Mouse (Mus musculus) hindbrain, postnatal 0 days (tissue): ENCODE results near the gene Nck2. TPM values are rescaled to one million over a fixed set of nuclear protein-coding genes. Genes with fewer than 3 reads are reported as not detected.

Experiments used
- ATAC-seq: fragments of 200-750 bp; cut with Nextera tagmentation; 2 replicates; pipeline ENCODE4 v1.8.0; 2017; ENCODE audit warnings: mild to moderate bottlenecking, moderate TSS enrichment, moderate library complexity
- DNase-seq: peaks from one replicate; pipeline ENCODE4 v3.0.0-alpha.2; 2015; ENCODE audit warnings: low spot score
- H3K27ac ChIP-seq: fragments of 300-500 bp; sonication (generic); 2 replicates; pipeline ENCODE4 v1.5.1; 2014; ENCODE audit warnings: mild to moderate bottlenecking
- H3K27me3 ChIP-seq: fragments of 300-500 bp; sonication (generic); 2 replicates; pipeline ENCODE4 v1.6.1; 2014; ENCODE audit warnings: low read length, mixed read lengths; ENCODE audit not compliant: insufficient read depth
- H3K36me3 ChIP-seq: fragments of 300-500 bp; sonication (generic); 2 replicates; pipeline ENCODE4 v1.6.1; 2014; ENCODE audit warnings: low read length, mixed read lengths; ENCODE audit not compliant: insufficient read depth
- H3K4me1 ChIP-seq: fragments of 300-500 bp; sonication (generic); 2 replicates; pipeline ENCODE4 v1.6.1; 2014; ENCODE audit warnings: antibody characterized with exemption, low read length, mixed read lengths; ENCODE audit not compliant: insufficient read depth
- H3K4me2 ChIP-seq: fragments of 300-500 bp; sonication (generic); 2 replicates; pipeline ENCODE4 v1.6.1; 2014; ENCODE audit warnings: low read depth, mild to moderate bottlenecking, low read length, moderate library complexity, mixed read lengths
- H3K4me3 ChIP-seq: fragments of 300-500 bp; sonication (generic); 2 replicates; pipeline ENCODE4 v1.5.1; 2014; ENCODE audit warnings: low read length
- H3K9ac ChIP-seq: fragments of 300-500 bp; sonication (generic); replicated peaks from 2 replicates; pipeline ENCODE4 v1.6.1; 2014; ENCODE audit warnings: mild to moderate bottlenecking, low read length, moderate library complexity, mixed read lengths
- H3K9me3 ChIP-seq: fragments of 300-500 bp; sonication (generic); 2 replicates; pipeline ENCODE4 v1.6.1; 2016; ENCODE audit warnings: low read length, mixed read lengths
- CTCF ChIP-seq: IDR thresholded peaks from 2 replicates; pipeline ENCODE4 v1.5.1; 2016; ENCODE audit warnings: antibody characterized with exemption, control low read depth, low read depth
- WGBS: fragments of 180-500 bp; shearing (Covaris S2); extraction: QIAGEN DNeasy Blood & Tissue Kit; methylation state at CpG from one replicate; pipeline ENCODE4 v1.1.7; 2014; 5-methylcytosine and 5-hydroxymethylcytosine counted together
- polyA plus RNA-seq: library from polyadenylated mRNA; unstranded; fragments of >200 nt; fragmentation: Nextera tagmentation; extraction: Ambion mirVana; gene quantifications from 2 replicates; pipeline ENCODE4 v1.2.1, GENCODE M21; 2015
- total RNA-seq: library from RNA; depleted of rRNA; stranded (reverse); fragments of >200 nt; gene quantifications from 2 replicates; pipeline ENCODE4 v1.2.3, GENCODE M21; 2014

Gene Nck2
- total and polyA plus RNA-seq, 2 experiments from 2014 or later = 32.2 to 65.1 TPM

DNA sequence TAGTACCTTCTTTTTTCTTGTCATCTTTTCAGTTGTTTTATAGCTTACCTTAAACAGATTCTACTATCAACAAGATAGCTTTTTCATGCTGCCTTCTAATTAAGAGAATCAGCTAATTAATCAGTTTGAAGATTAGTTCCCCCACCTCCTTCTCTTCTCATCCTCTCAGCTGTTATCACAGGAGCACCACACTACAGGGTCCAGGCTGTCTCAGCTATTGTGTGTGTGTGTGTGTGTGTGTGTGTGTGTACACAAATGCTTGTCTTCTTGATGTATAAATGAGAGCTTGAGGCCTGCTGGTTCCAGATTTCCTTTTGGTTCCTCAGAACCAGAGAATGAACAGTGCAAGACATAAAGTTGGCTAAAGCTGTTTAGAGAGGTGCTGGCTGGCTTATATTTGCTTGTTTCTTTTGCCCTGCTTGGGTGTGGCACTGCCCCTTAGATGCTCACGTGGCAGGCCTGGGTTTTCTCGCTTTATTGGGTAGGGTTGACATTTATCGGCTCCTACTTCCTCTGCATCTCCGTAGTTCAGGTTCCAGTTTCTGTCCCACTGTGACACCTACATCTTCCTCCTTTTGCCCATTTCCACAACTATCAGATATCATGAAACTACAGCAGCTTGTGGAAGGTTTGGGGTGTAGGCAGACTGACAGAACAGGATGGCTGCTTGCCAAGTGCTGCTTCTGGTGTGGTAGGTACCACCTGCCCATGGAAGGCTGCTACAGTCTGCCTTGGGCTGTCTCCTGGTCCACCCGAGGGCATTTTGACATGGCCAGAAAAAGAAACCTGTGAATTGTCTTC lies 29.6 kb downstream of the Nck2 start:
- no peaks in the 10 kb centered on the region for H3K9me3 ChIP-seq
- peaks cover 14% of the 10 kb centered on the region for H3K4me1 ChIP-seq
- H3K27me3 ChIP-seq = no peaks in the 10 kb centered on the region
- no peak overlapping the region for H3K4me2 ChIP-seq
- H3K36me3 ChIP-seq = no peaks in the 10 kb centered on the region
- no peak overlapping the region for H3K4me3 ChIP-seq
- H3K9ac ChIP-seq = no peak overlapping the region
- H3K27ac ChIP-seq = peak overlapping the region; percentile 48; the same call in 1 of the 2 replicates
- no peak for TF ChIP-seq CTCF
- 75% methylated on average over 5 of the region's 5 CpGs for WGBS
- DNase-seq (peak; percentile 60), ATAC-seq (peak; percentile 46; the same call in 1 of the 2 replicates)

DNA sequence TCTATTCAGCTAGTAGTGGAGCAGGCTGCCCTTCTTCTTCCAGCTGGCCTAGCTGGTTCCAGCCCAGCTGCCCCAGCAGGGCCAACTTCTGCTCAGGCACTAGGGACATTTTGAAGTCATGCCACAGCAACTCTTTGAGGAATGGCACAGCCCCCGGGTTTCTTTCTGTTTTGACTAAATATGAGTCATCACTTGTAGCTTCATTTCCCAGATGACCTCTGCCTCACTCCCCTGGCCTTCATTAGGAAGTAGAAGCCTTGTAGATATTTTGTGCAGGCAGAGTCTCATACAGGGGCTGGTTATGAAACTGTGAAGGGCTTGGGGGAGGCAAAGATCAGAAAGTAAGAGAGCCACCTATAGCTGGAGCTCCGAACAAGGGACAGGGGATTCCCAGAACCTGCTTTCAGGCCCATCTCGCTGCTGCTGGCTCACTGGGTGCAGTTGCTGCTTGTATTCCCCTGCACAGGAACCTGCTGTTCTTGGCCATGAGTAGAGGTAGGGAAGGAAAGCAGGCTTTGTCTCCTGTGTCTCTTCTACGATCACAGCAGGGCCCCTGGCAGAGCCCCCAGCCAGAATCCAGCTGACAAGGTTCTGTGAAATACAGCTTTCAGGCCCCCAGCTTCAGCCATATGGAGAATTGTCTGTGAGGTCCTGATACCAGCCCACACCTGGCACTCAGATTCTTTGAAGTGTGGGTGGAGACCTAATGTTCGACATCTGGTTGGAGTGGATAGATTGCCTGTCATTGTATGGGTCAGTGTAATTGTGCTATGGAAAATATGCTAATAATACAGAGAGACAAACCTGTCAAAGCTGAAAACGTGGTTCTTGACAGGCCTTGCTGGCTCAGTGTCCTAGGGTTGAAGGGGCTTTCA lies 30.4 kb downstream of the Nck2 start:
- no peak for TF ChIP-seq CTCF
- Histone ChIP-seq H3K27ac (peak overlapping the region; percentile 48), H3K36me3 (no peaks in the 10 kb centered on the region), H3K4me2 (no peak overlapping the region), H3K4me1 (peaks cover 14% of the 10 kb centered on the region), H3K9ac (no peak overlapping the region), H3K4me3 (no peak overlapping the region), H3K27me3 (no peaks in the 10 kb centered on the region), H3K9me3 (no peaks in the 10 kb centered on the region)
- peak; percentile 67 for ATAC-seq
- WGBS = 43% methylated on average over 6 of the region's 6 CpGs
- DNase-seq = peak; percentile 33

DNA sequence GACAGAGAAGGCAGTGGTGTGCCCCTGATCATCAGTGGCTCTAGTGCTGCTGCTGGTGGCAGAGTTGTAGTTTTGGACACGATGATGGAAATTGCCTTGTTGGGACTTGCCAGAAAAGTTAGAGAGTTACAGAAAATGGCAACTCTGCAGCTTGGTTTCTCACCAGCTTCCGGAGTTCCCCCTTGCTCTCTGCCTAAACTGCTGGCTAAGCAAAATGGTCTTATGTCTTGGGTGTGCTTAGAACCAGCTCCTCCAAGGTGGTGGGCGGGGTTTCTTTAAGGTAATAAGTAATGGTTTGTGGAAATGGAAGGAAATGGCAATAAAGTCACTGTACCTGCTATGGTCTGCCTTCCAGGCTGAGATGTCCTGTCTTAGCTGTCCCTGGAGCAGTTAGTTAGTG lies 33.6 kb downstream of the Nck2 start:
- Histone ChIP-seq H3K36me3 (no peaks in the 10 kb centered on the region), H3K4me2 (no peak overlapping the region), H3K27me3 (no peaks in the 10 kb centered on the region), H3K27ac (no peak overlapping the region), H3K4me3 (no peak overlapping the region), H3K4me1 (peaks cover 14% of the 10 kb centered on the region), H3K9ac (no peak overlapping the region), H3K9me3 (no peaks in the 10 kb centered on the region)
- 92% methylated on average over 3 of the region's 3 CpGs for WGBS
- ATAC-seq (no peak), DNase-seq (no peak)
- no peak for TF ChIP-seq CTCF

DNA sequence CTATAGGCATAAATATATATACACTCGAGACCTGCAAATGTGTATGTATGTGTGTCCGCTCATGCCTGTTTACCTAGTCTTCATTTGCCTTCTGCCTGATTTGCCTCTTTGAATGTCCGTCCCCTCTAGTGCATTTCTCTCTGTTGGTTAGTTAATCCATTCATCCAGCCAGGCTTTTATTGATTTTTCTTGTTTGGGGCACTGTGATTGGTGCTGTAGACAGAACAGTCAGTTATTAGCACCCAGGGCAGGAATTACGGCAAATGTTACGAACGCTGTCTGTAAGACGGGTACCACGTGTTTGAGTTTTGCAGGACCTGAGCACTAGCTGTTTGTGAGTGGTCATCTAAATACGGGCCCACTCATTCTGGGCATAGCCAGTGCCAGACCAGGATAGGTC lies 40.8 kb downstream of the Nck2 start:
- Histone ChIP-seq H3K36me3 (no peaks in the 10 kb centered on the region), H3K4me1 (no peaks in the 10 kb centered on the region), H3K27ac (no peak overlapping the region), H3K27me3 (no peaks in the 10 kb centered on the region), H3K9ac (no peak overlapping the region), H3K4me2 (no peak overlapping the region), H3K9me3 (no peaks in the 10 kb centered on the region), H3K4me3 (no peak overlapping the region)
- no peak for TF ChIP-seq CTCF
- ATAC-seq (no peak), DNase-seq (no peak)
- WGBS = 78% methylated on average over 9 of the region's 9 CpGs

DNA sequence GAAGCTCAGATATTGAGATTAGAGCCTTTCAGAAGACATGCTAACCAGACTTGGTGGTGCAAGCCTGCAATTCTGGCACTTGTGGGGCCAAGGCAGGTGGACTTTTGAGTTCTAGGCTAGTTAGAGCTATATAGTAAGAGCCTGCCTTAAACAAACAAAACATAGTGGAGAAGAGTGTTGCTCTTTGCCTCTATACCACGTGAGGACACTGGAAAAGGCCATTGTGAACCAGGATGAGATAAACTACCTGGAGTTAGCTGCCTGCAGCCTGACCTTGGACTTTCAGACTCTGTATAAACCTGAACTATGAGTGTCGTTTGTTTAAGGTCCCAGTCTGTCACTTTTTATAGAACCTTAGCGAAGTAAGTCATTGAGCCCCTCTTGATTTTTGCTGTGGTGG lies 42.1 kb downstream of the Nck2 start:
- 81% methylated on average over 3 of the region's 3 CpGs for WGBS

DNA sequence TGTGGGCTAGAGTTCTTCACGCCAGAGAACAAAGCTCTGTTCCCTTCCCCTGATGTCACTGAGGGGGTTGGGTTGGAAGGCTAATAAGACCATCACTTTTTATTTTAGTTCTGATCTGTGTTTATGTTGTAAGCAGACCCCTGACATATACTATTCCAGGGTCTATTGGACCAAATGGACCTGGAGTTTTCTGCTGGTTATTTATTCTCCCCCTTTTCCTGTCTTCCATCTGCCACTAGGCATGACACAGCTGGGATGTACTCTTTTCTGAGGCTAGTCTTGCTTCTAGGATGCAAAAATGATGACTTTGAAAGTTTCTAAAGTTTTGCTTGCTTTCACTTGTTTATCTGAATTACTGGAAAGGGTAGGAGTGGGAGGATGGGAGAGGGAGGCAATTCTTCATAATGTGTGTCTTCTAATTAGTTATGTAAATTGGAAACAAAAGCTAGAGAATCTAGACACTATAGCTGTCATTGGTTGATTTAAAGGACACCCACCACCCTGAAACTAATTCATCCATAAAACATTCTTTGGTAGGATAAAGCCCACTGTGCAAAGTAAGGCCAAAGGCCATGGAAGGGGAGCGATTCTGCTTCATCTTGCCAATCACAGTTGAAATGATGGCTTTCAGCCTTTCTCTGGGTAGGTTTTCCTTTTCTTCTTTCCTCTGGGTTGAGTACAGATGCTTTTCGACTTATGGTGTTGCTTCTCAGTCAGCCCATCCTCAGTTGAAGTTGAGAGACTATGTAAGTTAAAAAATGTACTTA lies 42.8 kb downstream of the Nck2 start:
- H3K9me3 ChIP-seq = no peaks in the 10 kb centered on the region
- H3K4me2 ChIP-seq = no peak overlapping the region
- DNase-seq (no peak), ATAC-seq (no peak)
- no peak overlapping the region for H3K9ac ChIP-seq
- no peak overlapping the region for H3K27ac ChIP-seq
- no peaks in the 10 kb centered on the region for H3K27me3 ChIP-seq
- no peak for TF ChIP-seq CTCF
- H3K4me3 ChIP-seq = no peak overlapping the region
- WGBS = 42% methylated on average over 3 of the region's 3 CpGs
- no peaks in the 10 kb centered on the region for H3K4me1 ChIP-seq
- H3K36me3 ChIP-seq = no peaks in the 10 kb centered on the region

More for the DNA sequence above, 42.1 kb downstream of the Nck2 start:
- TF ChIP-seq CTCF = no peak
- no peaks in the 10 kb centered on the region for H3K36me3 ChIP-seq
- H3K4me2 ChIP-seq = no peak overlapping the region
- no peaks in the 10 kb centered on the region for H3K9me3 ChIP-seq
- H3K27me3 ChIP-seq = no peaks in the 10 kb centered on the region
- no peak overlapping the region for H3K9ac ChIP-seq
- no peak overlapping the region for H3K27ac ChIP-seq
- ATAC-seq (no peak), DNase-seq (no peak)
- no peak overlapping the region for H3K4me3 ChIP-seq
- H3K4me1 ChIP-seq = no peaks in the 10 kb centered on the region
